Mouse (Mus musculus) hindbrain, embryonic 14.5 days (tissue): ENCODE results near the gene Kif13a. TPM values are rescaled to one million over a fixed set of nuclear protein-coding genes. Genes with fewer than 3 reads are reported as not detected.

ENCODE experiments used
- ATAC-seq: fragments of 200-750 bp; cut with Nextera tagmentation; 2 replicates; pipeline ENCODE4 v1.8.0; 2017; ENCODE audit warnings: moderate number of reproducible peaks, mild to moderate bottlenecking, moderate TSS enrichment, moderate library complexity; ENCODE audit not compliant: low FRiP score
- DNase-seq: peaks from one replicate; pipeline ENCODE4 v3.0.0-alpha.2; 2015; ENCODE audit warnings: low spot score
- H3K27ac ChIP-seq: fragments of 300-500 bp; sonication (generic); 2 replicates; pipeline ENCODE4 v1.5.1; 2014; ENCODE audit warnings: mild to moderate bottlenecking, moderate library complexity
- H3K27me3 ChIP-seq: fragments of 300-500 bp; sonication (generic); 2 replicates; pipeline ENCODE4 v1.6.1; 2014; ENCODE audit warnings: mild to moderate bottlenecking, low read length, mixed read lengths; ENCODE audit not compliant: control insufficient read depth, insufficient read depth
- H3K36me3 ChIP-seq: fragments of 300-500 bp; sonication (generic); replicated peaks from 2 replicates; pipeline ENCODE4 v1.6.1; 2014; ENCODE audit not compliant: control insufficient read depth, insufficient read depth
- H3K4me1 ChIP-seq: fragments of 300-500 bp; sonication (generic); replicated peaks from 2 replicates; pipeline ENCODE4 v1.6.1; 2014; ENCODE audit warnings: antibody characterized with exemption, low read length, mixed read lengths; ENCODE audit not compliant: control insufficient read depth, insufficient read depth
- H3K4me2 ChIP-seq: fragments of 300-500 bp; sonication (generic); replicated peaks from 2 replicates; pipeline ENCODE4 v1.6.1; 2014; ENCODE audit warnings: mild to moderate bottlenecking, moderate library complexity
- H3K4me3 ChIP-seq: fragments of 300-500 bp; sonication (generic); replicated peaks from 2 replicates; pipeline ENCODE4 v1.5.1; 2014; ENCODE audit warnings: mild to moderate bottlenecking, low read length
- H3K9ac ChIP-seq: fragments of 300-500 bp; sonication (generic); 2 replicates; pipeline ENCODE4 v1.6.1; 2014
- H3K9me3 ChIP-seq: fragments of 300-500 bp; sonication (generic); 2 replicates; pipeline ENCODE4 v1.6.1; 2016; ENCODE audit warnings: low read length; ENCODE audit not compliant: control insufficient read depth
- WGBS: fragments of 180-500 bp; shearing (Covaris S2); extraction: QIAGEN DNeasy Blood & Tissue Kit; methylation state at CpG from one replicate; pipeline ENCODE4 v1.1.7; 2014; 5-methylcytosine and 5-hydroxymethylcytosine counted together
- polyA plus RNA-seq: library from polyadenylated mRNA; unstranded; fragments of >200 nt; fragmentation: Nextera tagmentation; extraction: Ambion mirVana; gene quantifications from 2 replicates; pipeline ENCODE4 v1.2.1, GENCODE M21; 2014

Gene Kif13a
- polyA plus RNA-seq, 1 experiment from 2014 or later = 14.3 TPM

GRCm38 (mm10) chr13:46793824-46794223 lies 135.8 kb downstream of the Kif13a start:
- H3K4me2 ChIP-seq = no peak overlapping the region
- H3K27ac ChIP-seq = no peak overlapping the region
- no peak for ATAC-seq
- no peak for DNase-seq
- WGBS = 85% methylated on average over 13 of the region's 13 CpGs
- peaks cover 49% of the 10 kb centered on the region for H3K36me3 ChIP-seq
- no peak overlapping the region for H3K9ac ChIP-seq
- H3K4me3 ChIP-seq = no peak overlapping the region
- H3K4me1 ChIP-seq = no peaks in the 10 kb centered on the region
- no peaks in the 10 kb centered on the region for H3K9me3 ChIP-seq
- no peaks in the 10 kb centered on the region for H3K27me3 ChIP-seq

GRCm38 (mm10) chr13:46788452-46788851 lies 141.2 kb downstream of the Kif13a start:
- Histone ChIP-seq H3K9ac (no peak overlapping the region), H3K27ac (no peak overlapping the region), H3K27me3 (no peaks in the 10 kb centered on the region), H3K4me3 (no peak overlapping the region), H3K9me3 (no peaks in the 10 kb centered on the region), H3K36me3 (peaks cover 54% of the 10 kb centered on the region), H3K4me2 (no peak overlapping the region), H3K4me1 (no peaks in the 10 kb centered on the region)
- ATAC-seq (no peak), DNase-seq (no peak)
- WGBS = 94% methylated on average over 8 of the region's 8 CpGs

GRCm38 (mm10) chr13:46786836-46787235 lies 142.8 kb downstream of the Kif13a start:
- no peak overlapping the region for H3K4me3 ChIP-seq
- DNase-seq (no peak), ATAC-seq (no peak)
- no peak overlapping the region for H3K4me2 ChIP-seq
- no peak overlapping the region for H3K27ac ChIP-seq
- 90% methylated on average over 2 of the region's 2 CpGs for WGBS
- H3K9ac ChIP-seq = no peak overlapping the region
- H3K27me3 ChIP-seq = no peaks in the 10 kb centered on the region
- H3K9me3 ChIP-seq = no peaks in the 10 kb centered on the region
- H3K4me1 ChIP-seq = no peaks in the 10 kb centered on the region
- H3K36me3 ChIP-seq = peaks cover 38% of the 10 kb centered on the region

- H3K4me1 ChIP-seq = no peaks in the 10 kb centered on the region
- H3K9ac ChIP-seq = no peak overlapping the region
- H3K4me3 ChIP-seq = no peak overlapping the region
- 98% methylated on average over 10 of the region's 10 CpGs for whole genome bisulfite sequencing
- no peaks in the 10 kb centered on the region for H3K9me3 ChIP-seq
- DNase-seq (no peak), ATAC-seq (no peak)
- no peak overlapping the region for H3K4me2 ChIP-seq
- no peak overlapping the region for H3K27ac ChIP-seq
- H3K36me3 ChIP-seq = peaks cover 35% of the 10 kb centered on the region
- no peaks in the 10 kb centered on the region for H3K27me3 ChIP-seq
Measured at GRCm38 (mm10) chr13:46786064-46786561, 143.6 kb downstream of the Kif13a start.

GRCm38 (mm10) chr13:46780379-46780778 lies 149.3 kb downstream of the Kif13a start:
- Histone ChIP-seq H3K9ac (no peak overlapping the region), H3K9me3 (no peaks in the 10 kb centered on the region), H3K4me1 (no peaks in the 10 kb centered on the region), H3K27me3 (no peaks in the 10 kb centered on the region), H3K27ac (no peak overlapping the region), H3K4me2 (no peak overlapping the region), H3K36me3 (peaks cover 28% of the 10 kb centered on the region), H3K4me3 (no peak overlapping the region)
- WGBS = 91% methylated on average over 11 of the region's 11 CpGs
- no peak for ATAC-seq
- DNase-seq = no peak

GRCm38 (mm10) chr13:46779831-46780230 lies 149.8 kb downstream of the Kif13a start:
- Histone ChIP-seq H3K4me1 (no peaks in the 10 kb centered on the region), H3K9ac (no peak overlapping the region), H3K9me3 (no peaks in the 10 kb centered on the region), H3K27me3 (no peaks in the 10 kb centered on the region), H3K4me3 (no peak overlapping the region), H3K36me3 (peaks cover 23% of the 10 kb centered on the region), H3K27ac (no peak overlapping the region), H3K4me2 (no peak overlapping the region)
- ATAC-seq (no peak), DNase-seq (no peak)
- 55% methylated on average over 10 of the region's 10 CpGs for WGBS

- WGBS = over 99% methylated on average over 3 of the region's 3 CpGs
- Histone ChIP-seq H3K36me3 (peaks cover 23% of the 10 kb centered on the region), H3K9me3 (no peaks in the 10 kb centered on the region), H3K9ac (no peak overlapping the region), H3K27ac (no peak overlapping the region), H3K4me1 (no peaks in the 10 kb centered on the region), H3K4me3 (no peak overlapping the region), H3K4me2 (no peak overlapping the region), H3K27me3 (no peaks in the 10 kb centered on the region)
- DNase-seq = no peak
- ATAC-seq = no peak
Measured at GRCm38 (mm10) chr13:46777461-46777860, 152.2 kb downstream of the Kif13a start.

- ATAC-seq = no peak
- WGBS = 78% methylated on average over 14 of the region's 14 CpGs
- Histone ChIP-seq H3K36me3 (peaks cover 30% of the 10 kb centered on the region), H3K27me3 (no peaks in the 10 kb centered on the region), H3K4me2 (no peak overlapping the region), H3K9ac (no peak overlapping the region), H3K27ac (no peak overlapping the region), H3K4me3 (no peak overlapping the region), H3K9me3 (no peaks in the 10 kb centered on the region), H3K4me1 (no peaks in the 10 kb centered on the region)
- no peak for DNase-seq
Measured at GRCm38 (mm10) chr13:46776636-46777305, 152.9 kb downstream of the Kif13a start.

- Histone ChIP-seq H3K4me1 (no peaks in the 10 kb centered on the region), H3K4me3 (no peak overlapping the region), H3K9me3 (no peaks in the 10 kb centered on the region), H3K4me2 (no peak overlapping the region), H3K36me3 (peaks cover 47% of the 10 kb centered on the region), H3K27ac (no peak overlapping the region), H3K27me3 (no peaks in the 10 kb centered on the region), H3K9ac (no peak overlapping the region)
- no peak for DNase-seq
- no peak for ATAC-seq
- 95% methylated on average over 5 of the region's 5 CpGs for WGBS
Measured at GRCm38 (mm10) chr13:46774998-46775397, 154.7 kb downstream of the Kif13a start.

- DNase-seq = no peak
- H3K27me3 ChIP-seq = no peaks in the 10 kb centered on the region
- peaks cover 57% of the 10 kb centered on the region for H3K36me3 ChIP-seq
- H3K9ac ChIP-seq = no peak overlapping the region
- no peak for ATAC-seq
- no peak overlapping the region for H3K27ac ChIP-seq
- H3K4me3 ChIP-seq = no peak overlapping the region
- WGBS = over 99% methylated on average over 13 of the region's 13 CpGs
- H3K4me2 ChIP-seq = no peak overlapping the region
- H3K4me1 ChIP-seq = no peaks in the 10 kb centered on the region
- H3K9me3 ChIP-seq = no peaks in the 10 kb centered on the region
Measured at GRCm38 (mm10) chr13:46772581-46772980, 157.1 kb downstream of the Kif13a start.
